ENCODE assay signal across 22 mouse cellular contexts in genomic region chr11:115817331-115817730, GRCm38 (mm10). TPM values are rescaled to one million over a fixed set of nuclear protein-coding genes. Genes with fewer than 3 reads are reported as not detected.
DNase-seq lines count a peak whose midpoint lies in the region; ATAC-seq and TF ChIP-seq lines count a peak whose summit lies in the region.
"Had no signal": no experiment of that assay in that cellular context is flagged by ENCODE, and none has a peak within 500 bp of the region (broad histone marks: within the 10 kb centered on the region; RNA-seq: fewer than 3 reads in every experiment).

No protein-coding gene starts in this region.

- H3K36me3 ChIP-seq in forebrain, postnatal 0 days (ENCODE audit: insufficient read depth) = peaks cover 32% of the 10 kb centered on the region

- WGBS in forebrain, postnatal 0 days = 83% methylated on average over 5 of the region's 5 CpGs

- peak; percentile 8 for DNase-seq in cerebellum, adult 9-10 months
- no peak for DNase-seq in layer of hippocampus, adult 2 months (ENCODE audit: low spot score in 2 of 2)
- DNase-seq in layer of hippocampus, adult 18-20 months (ENCODE audit: low spot score in 2 of 2) = no peak
- DNase-seq in 3T3-L1 (ENCODE audit: low read depth, low spot score) = peak; percentile 59
- peak; percentile 59 for DNase-seq in NIH3T3 (ENCODE audit: low read depth)
- no peak for DNase-seq in ovary, postnatal 36 days (ENCODE audit: low spot score)
- DNase-seq in forebrain, postnatal 0 days = no peak
- DNase-seq: adrenal gland, postnatal 14 days; cerebellum, adult 11 months; cerebellum, postnatal 14 days; heart, postnatal 10 days; thymus, postnatal 14 days had no signal

- no peak overlapping the region for H3K4me2 ChIP-seq in forebrain, postnatal 0 days (ENCODE audit: low read depth)
- H3K4me2 ChIP-seq: embryonic facial prominence, embryonic 13.5 days; heart, embryonic 11.5 days; hindbrain, embryonic 13.5 days; intestine, embryonic 15.5 days; midbrain, embryonic 15.5 days had no signal

- no peak for ATAC-seq in cerebellum, adult (ENCODE audit: insufficient number of reproducible peaks, low FRiP score, low TSS enrichment)
- ATAC-seq in forebrain, postnatal 0 days = no peak
- ATAC-seq: activated CD4-positive, CD25-positive, alpha-beta regulatory T cell, adult 4 months; forebrain, embryonic 14.5 days; intestine, embryonic 15.5 days; midbrain, embryonic 15.5 days; Patski had no signal

- TF ChIP-seq CTCF in layer of hippocampus, adult 2 months (conservative IDR thresholded peaks at IDR 0.05) = peak; percentile 56
- no peak for TF ChIP-seq CTCF in forebrain, postnatal 0 days (IDR thresholded peaks at IDR 0.05; ENCODE audit: low read depth)

- peaks cover 11% of the 10 kb centered on the region for H3K4me1 ChIP-seq in forebrain, postnatal 0 days (ENCODE audit: insufficient read depth)

- H3K27ac ChIP-seq in layer of hippocampus, adult 2 months = no peak overlapping the region
- no peak overlapping the region for H3K27ac ChIP-seq in forebrain, postnatal 0 days (ENCODE audit: low read depth, low read length)
- H3K27ac ChIP-seq: embryonic facial prominence, embryonic 13.5 days; hindbrain, embryonic 13.5 days; intestine, embryonic 15.5 days; limb, embryonic 10.5 days; midbrain, embryonic 15.5 days had no signal

- H3K9me3 ChIP-seq in forebrain, postnatal 0 days (ENCODE audit: low read length) = no peaks in the 10 kb centered on the region
- H3K9me3 ChIP-seq: embryonic facial prominence, embryonic 13.5 days; hindbrain, embryonic 13.5 days; intestine, embryonic 15.5 days; limb, embryonic 10.5 days; midbrain, embryonic 15.5 days had no signal

- H3K9ac ChIP-seq in forebrain, postnatal 0 days = no peak overlapping the region
- H3K9ac ChIP-seq: embryonic facial prominence, embryonic 13.5 days; hindbrain, embryonic 13.5 days; intestine, embryonic 15.5 days; midbrain, embryonic 15.5 days had no signal

- no peak overlapping the region for H3K4me3 ChIP-seq in layer of hippocampus, adult 2 months
- no peak overlapping the region for H3K4me3 ChIP-seq in forebrain, postnatal 0 days (ENCODE audit: low read depth, low read length)
- H3K4me3 ChIP-seq: embryonic facial prominence, embryonic 13.5 days; hindbrain, embryonic 13.5 days; intestine, embryonic 15.5 days; limb, embryonic 10.5 days; midbrain, embryonic 15.5 days had no signal

- no peaks in the 10 kb centered on the region for H3K27me3 ChIP-seq in forebrain, postnatal 0 days (ENCODE audit: insufficient read depth, low read length)
- H3K27me3 ChIP-seq: embryonic facial prominence, embryonic 13.5 days; intestine, embryonic 15.5 days; Patski had no signal

RNA-seq across cellular contexts. Expression of gene Tsen54, which starts 2.8 kb away (rescaled TPM):
- 10 to 100 TPM; 11.8 to 13.0 TPM for total RNA-seq in layer of hippocampus, adult 2 months (2021)
- total RNA-seq in layer of hippocampus, adult 18-20 months (2021) = 10 to 100 TPM; 11.1 to 11.4 TPM
- total RNA-seq in forebrain, postnatal 0 days (2014; rRNA removed) = 23.5 and 25.5 TPM in 2 replicates
- 16.8 and 18.1 TPM in 2 replicates for polyA plus RNA-seq in forebrain, postnatal 0 days (2015; fragmentation: Nextera tagmentation; extraction: Ambion mirVana)

RNA-seq across cellular contexts. Expression of gene Caskin2, which starts 3.9 kb away (rescaled TPM):
- total RNA-seq in layer of hippocampus, adult 2 months (2021) = 10 to 100 TPM; 17.7 to 19.7 TPM
- total RNA-seq in layer of hippocampus, adult 18-20 months (2021) = 10 to 100 TPM; 19.4 to 19.9 TPM
- 14.5 and 14.7 TPM in 2 replicates for total RNA-seq in forebrain, postnatal 0 days (2014; rRNA removed)
- polyA plus RNA-seq in forebrain, postnatal 0 days (2015; fragmentation: Nextera tagmentation; extraction: Ambion mirVana) = 4.5 and 6.1 TPM in 2 replicates

RNA-seq across cellular contexts. Expression of gene Llgl2, which starts 6.5 kb away (rescaled TPM):
- total RNA-seq in layer of hippocampus, adult 2 months (2021) = 1 to 10 TPM; 1.6 to 2.3 TPM
- 1 to 10 TPM; 2.5 to 3.0 TPM for total RNA-seq in layer of hippocampus, adult 18-20 months (2021)
- total RNA-seq in forebrain, postnatal 0 days (2014; rRNA removed) = 2.7 and 4.0 TPM in 2 replicates
- 0.72 and 1.1 TPM in 2 replicates for polyA plus RNA-seq in forebrain, postnatal 0 days (2015; fragmentation: Nextera tagmentation; extraction: Ambion mirVana)

RNA-seq across cellular contexts. Expression of gene Myo15b, which starts 40.9 kb away (rescaled TPM):
- total RNA-seq in layer of hippocampus, adult 2 months (2021) = under 1 TPM; 0.22 to 0.41 TPM
- under 1 TPM; 0.15 to 0.57 TPM for total RNA-seq in layer of hippocampus, adult 18-20 months (2021)
- total RNA-seq in forebrain, postnatal 0 days (2014; rRNA removed) = not detected in 2 replicates
- 0.01 TPM in 1 of 2 replicates, not detected in the other for polyA plus RNA-seq in forebrain, postnatal 0 days (2015; fragmentation: Nextera tagmentation; extraction: Ambion mirVana)
- polyA plus RNA-seq: activated CD4-positive, CD25-positive, alpha-beta regulatory T cell, adult 4 months; forebrain, embryonic 14.5 days; hindbrain, embryonic 13.5 days had no signal

RNA-seq across cellular contexts. Expression of gene Tmem94, which starts 52.1 kb away (rescaled TPM):
- 10 to 100 TPM; 47.4 to 58.2 TPM for total RNA-seq in layer of hippocampus, adult 2 months (2021)
- 10 to 100 TPM; 50.9 to 56.1 TPM for total RNA-seq in layer of hippocampus, adult 18-20 months (2021)
- 16.7 and 19.3 TPM in 2 replicates for total RNA-seq in forebrain, postnatal 0 days (2014; rRNA removed)
- polyA plus RNA-seq in forebrain, postnatal 0 days (2015; fragmentation: Nextera tagmentation; extraction: Ambion mirVana) = 12.1 and 14.9 TPM in 2 replicates

Comparison
In these comparisons a context has a peak if more than half of its experiments do, and no peak if none do; other contexts are left out.
1. DNase-seq: peak in cerebellum, adult 9-10 months (single experiment), 3T3-L1 (single experiment) and NIH3T3 (single experiment); none in layer of hippocampus, adult 2 months (0 of 2), layer of hippocampus, adult 18-20 months (0 of 2), ovary, postnatal 36 days (single experiment) and forebrain, postnatal 0 days (single experiment).